Mouse (Mus musculus): ENCODE results near the gene Cdc14b.
A peak's percentile ranks its signal among the peaks of the same experiment; 100 is the strongest.

The Cdc14b gene

DNA sequence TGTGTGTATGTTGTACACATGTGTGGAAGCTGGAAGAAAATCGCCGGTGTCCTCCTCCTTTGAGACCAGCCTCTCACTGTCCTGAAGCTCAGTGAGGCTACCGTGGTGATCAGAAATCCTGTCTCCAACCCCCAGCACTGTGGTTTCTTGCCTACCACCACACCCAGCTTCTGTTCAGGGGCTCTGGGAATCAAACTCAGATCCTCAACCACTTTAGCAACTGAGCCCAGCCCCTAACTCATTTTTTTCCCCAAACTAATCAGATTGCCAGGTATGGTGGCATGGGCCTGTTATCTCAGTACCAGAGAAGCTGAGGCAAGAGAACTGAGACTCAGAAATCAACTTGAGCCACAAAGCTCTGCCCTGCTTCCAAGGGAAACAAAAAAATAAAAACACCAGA, 39.3 kb downstream of the Cdc14b start:
- DNase-seq: no peak

DNA sequence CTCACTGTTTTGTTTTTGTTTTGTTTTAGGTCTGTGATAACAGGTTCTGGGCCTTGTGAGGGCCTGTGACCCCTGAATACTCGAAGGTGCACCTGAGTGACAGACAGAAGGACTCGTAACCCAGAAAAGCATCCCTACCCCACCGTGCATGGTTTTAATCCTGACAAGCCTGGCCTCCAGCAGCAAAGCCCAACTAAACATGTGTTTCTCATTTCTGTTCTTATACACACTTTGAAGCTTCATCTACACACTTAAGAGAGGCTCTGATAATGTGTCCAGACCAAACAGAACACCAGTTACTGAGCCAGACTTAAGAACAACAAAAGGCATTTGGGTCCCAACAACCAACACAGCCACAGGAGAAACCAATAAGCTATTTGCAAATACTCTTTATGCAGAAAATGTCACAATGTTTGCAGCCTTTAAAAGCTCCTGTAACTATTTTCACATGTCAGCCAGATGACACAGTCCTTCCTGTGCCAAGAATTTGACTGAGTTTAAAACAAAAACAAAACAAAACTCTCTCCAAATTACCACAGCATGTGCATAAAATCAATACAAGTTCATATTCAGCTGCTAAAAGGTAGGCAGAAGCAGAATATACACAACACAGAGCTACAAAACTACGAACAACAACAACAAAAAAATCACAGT, 39.9 kb downstream of the Cdc14b start:
- DNase-seq: no peak

DNA sequence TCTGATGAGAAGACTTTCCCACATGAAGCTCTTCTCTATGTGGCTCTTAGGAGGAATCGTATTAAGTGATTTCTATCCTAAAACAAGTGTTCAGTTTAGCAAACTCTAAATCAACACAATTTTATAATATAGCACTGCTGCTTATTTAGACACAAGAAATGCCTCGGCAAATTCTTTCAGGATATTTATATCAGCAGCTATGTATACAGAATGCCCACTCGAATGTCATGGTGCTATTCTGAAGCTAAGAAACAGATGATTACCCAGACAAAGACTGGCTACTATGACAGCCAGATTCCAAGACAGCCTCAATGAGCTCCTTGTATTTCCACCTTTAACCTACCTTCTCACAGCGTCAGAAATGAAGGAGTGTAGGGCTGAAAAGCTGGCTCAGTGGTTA, 42.0 kb downstream of the Cdc14b start:
- DNase-seq: no peak

DNA sequence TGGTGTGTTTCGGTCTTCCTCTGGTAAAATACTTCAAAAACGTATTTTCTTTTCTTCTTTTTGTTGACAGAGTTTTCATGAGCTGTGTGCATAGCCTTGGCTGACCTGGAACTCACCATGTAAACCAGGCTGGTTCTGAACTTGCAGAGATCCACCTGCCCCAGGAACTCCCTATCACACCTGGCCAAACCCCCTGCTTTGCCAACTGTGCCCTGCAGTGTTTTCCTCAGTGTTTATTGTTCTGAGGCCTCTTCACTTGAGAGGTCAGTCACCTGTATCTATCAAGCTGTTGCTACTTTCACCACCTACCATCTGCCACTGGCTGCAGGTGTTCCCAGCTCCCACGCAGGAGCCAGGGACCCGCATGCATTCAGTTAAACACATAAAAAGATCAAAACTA, 48.4 kb downstream of the Cdc14b start:
- DNase-seq: no peak

DNA sequence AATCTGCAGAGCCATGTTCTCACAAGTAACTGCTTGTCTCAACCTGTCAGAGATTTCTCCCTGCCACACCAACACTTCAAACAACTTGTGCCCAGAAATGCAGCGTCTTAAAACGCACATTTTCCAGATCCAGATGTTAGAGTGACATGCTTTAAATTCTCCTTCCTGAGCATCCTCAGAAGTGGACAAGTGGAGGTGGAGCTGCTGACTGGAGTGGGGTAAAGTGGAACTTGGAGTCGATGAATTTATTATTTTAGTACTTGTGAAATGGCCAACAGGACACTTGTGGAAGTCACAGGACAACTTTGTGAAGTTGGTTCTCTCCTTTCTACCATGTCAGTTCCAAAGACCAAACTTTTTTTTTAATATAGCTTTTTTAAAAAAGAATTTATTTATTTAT, 49.4 kb downstream of the Cdc14b start:
- DNase-seq: no peak

DNA sequence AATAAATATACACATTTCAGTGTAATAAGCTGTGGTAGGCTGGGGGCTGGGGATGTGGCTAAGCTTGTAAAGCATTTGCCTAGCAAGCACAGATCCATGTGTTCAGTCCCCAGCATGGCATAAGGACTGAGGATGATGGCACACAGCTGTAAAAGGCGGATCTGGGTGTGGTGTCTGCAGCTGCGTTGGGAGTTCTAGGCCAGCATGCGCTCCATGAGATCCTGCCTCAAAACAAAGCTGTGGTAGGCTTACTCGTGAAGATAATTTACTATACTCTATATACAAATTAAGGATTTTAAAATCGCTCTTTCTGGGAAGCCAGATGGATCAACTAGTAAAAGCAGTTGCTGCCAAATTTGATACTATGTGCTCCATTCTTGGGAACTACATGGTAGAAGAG, 60.2 kb downstream of the Cdc14b start:
- no peak for DNase-seq

DNA sequence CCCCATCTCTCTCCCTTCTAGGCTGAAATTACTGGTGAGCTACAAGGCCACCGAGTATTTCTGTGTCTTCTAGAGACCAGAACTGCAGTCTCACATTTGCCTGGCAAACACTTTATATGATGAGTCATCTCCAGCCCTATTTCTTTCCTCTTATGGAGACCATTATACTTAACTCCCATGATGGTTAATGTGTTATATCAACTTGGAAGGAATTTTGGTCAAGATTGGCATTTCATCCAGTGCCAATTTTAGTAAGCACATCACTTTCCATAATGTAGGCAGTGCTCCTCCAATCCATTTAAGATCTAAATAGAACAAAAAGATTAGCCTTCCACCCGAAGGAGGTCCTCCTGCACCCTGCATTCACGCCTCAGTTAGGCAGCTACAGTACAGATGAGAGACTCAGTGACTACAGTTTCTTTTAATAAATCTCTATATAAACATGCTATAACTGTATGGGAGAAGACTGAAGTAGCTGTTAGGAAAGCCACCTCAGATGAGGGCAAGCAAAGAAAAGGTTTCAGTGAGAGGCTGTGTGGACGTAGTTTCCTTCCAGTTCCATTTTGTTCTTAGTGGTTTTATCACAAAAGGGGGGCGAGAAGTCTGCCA, 63.0 kb downstream of the Cdc14b start:
- DNase-seq: no peak

DNA sequence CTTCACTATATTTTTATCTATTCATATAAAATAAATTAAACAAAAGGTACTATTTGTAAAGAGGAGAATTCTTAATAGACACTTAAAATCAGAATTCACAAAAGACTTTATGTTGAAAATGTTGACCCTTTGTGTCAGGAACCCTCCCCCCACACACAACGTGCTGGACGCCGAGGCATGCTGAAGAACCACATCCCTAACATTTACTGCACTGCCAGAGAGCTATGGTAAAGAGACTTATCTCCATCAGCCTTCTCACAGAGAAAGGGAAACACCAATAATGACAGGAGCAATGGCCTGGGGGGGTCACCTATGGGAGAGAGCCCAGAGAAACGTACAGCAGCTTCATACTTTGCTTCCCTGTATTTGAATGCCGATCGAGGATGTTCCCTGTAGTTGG, 66.9 kb downstream of the Cdc14b start:
- no peak for DNase-seq

DNA sequence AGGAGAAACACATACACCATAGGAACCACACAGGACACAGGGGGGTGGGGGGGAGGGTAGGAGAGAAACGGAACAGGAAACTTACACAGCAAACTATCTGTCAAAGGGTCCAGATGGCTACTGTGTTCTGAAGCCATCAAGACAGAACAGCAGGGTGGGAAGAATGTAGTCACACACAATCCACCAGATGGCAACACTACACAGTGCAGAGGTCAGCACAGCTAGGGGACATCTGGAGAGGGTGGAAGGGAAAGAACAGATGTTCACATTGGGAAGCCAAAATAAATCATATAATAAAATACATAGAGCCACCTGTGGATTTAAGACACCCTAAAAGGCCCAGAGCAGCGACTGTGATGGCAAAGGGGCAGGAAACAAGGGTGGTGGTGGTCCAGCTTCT, 69.9 kb downstream of the Cdc14b start:
- peak; percentile 15 for DNase-seq

DNA sequence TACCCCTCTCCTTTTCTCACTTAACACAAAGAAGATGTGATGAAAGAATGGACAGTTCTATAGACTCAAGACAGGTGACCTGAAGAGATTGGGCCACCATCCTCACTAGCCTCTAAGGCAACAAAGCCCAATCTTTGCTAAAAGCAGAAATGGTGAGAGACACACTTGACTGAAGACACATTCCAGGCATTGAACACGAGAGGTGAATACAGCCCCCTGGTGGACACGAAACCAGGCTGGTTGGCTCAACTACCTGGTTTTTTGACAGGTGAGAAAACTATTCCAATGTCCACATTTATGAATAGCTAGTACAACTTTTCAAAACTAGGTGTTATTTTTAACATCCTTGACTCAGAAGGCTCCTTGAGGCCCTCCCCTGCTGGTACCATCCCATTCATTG, 70.4 kb downstream of the Cdc14b start:
- DNase-seq: peak; percentile 61

DNA sequence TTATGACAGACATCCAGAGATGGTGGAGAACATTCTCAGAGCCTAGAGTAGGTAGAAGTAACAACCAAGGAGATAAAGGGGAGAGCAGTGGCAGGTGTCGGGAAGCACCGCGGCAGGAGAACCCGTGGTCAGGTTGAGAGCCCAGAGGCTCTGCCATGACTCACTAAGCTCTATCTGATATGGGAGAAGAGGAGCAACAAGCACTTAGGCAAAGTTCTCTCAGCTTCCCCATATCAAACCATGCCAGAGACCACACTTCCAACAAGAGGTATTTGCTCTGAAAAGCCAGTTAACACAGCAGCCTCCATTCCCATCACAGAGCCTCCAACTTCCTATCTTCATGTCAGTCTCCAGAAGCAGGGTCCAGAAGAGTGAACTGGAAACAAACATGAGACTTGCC, 74.2 kb downstream of the Cdc14b start:
- no peak for DNase-seq

DNA sequence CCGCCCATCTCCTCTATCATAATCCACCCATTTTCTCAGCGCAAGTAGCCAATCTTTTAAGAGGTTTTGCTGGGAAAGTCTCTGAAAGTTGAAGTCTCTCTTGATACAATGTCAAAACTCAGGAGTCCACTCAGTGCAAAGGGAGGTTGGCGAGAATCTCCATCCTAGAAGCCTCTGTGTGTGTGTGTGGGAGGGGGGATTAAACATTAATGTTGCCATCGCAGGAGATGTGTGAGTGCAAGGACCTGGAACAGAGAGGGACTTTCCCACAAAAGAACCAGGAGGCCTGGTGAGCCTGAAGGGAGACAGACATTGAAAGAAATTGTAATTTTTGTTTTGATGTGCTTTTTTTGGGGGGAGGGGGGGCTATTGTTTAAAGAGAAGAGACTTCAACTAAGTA, 76.8 kb downstream of the Cdc14b start:
- DNase-seq: no peak

DNA sequence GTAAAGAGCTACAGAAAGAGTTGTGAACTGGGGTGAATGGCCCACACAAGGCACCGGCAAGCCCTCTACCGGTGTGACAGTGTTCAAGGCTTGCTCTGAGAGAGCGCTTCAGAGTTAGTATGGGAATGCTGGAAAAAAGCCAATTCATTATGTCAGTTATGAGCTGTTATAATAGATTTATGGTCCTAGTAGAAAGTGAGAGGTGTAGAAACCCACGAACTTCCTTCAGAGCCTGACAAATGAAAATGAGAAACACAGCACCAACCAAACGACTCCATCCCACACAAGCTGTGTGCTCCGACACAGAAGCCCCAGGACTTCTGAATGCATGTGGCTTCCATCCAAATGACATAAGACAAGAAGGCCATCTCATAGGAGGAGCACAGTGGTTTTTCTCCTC, 77.2 kb downstream of the Cdc14b start:
- DNase-seq: no peak

DNA sequence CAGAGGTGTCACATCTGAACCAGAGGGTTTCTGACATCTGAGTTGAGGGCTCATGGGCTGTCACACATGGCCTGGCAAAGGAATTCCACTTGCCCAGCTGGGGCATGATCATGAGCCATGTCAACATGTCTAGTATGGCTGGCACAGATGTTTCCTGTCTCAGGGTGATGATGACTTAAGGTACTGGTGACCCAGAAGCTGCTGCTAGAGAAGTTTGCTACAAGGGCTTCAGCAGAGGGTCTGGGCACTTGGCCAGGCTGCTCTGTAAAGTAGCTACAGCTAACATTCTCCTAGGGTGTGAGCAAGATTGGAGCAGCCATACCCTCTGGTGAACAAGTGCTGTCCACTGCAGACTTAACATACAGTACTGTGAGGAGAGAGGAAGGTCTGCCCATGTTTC, 88.0 kb downstream of the Cdc14b start:
- DNase-seq: no peak

DNA sequence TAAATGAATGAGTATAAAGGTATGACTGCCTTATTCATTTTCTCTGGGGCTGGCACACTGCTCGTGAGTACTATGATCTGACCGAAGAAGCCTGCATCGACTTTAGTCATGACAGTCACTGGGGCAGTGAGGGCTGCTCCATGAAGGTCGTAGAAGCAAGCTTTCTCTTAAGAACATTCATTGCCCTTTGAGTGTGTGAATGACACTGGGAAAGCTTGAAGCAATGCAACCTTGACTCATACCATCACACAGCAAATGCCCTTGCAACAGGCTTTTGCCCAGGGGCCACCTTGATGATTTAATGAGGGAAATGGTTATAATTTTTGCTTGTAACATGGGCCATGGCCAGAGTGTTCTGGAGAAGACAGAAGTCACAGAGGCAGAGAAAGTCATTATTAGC, 88.6 kb downstream of the Cdc14b start:
- DNase-seq: no peak

DNA sequence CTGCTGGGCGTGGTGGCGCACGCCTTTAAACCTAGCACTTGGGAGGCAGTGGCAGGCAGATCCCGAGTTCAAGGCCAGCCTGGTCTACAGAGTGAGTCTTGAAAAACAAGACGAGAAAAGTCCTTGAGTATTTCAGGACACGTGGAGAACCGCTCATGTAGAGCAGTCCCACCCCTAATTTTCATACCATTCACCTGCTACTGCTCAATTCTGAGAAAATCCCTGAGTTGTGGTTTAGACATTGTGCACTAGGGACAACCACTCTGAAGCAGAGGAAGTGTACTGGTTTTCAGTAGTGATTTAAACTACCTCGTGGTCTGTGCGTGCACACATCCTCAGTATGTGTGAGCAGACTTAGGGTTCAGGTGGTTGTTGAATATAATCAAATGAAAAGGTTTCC, 89.5 kb downstream of the Cdc14b start:
- DNase-seq: no peak

DNA sequence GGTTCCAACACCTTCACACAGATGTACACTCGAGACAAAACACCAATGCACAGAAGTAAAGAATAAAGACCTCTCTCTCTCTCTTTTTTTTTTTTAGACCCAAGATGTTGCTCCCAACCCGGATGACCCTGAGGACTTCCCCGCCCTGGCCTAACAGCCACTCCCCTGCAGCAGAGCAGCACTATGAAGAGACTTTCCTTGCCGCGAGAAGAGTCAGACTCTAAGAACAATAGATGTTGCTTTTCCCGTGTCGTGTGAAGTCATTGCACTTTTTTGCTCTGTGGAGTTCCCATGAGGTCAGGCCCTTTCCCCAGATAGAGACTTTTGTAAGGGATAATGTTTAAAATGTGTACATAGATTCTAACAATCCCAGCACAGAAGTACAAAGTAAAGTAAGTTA, 89.9 kb downstream of the Cdc14b start:
- DNase-seq: no peak

DNA sequence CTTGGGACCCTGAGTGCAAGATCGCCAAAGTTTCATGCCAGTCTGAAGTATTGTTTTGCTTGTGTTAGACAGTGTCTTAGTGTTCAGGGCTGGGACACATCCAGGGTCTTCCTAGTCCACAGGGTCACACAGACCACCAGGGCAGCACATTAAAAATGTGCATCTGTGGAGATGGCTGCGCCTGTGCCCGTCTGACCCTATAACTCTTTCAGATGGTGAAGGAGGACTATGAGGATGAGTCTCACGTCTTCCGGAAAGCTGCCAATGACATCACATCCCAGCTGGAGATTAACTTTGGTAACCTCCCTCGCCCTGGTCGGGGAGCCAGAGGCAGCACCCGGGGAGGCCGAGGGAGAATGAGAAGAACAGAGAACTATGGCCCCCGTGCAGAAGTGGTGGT, 90.7 kb downstream of the Cdc14b start:
- no peak for DNase-seq

DNA sequence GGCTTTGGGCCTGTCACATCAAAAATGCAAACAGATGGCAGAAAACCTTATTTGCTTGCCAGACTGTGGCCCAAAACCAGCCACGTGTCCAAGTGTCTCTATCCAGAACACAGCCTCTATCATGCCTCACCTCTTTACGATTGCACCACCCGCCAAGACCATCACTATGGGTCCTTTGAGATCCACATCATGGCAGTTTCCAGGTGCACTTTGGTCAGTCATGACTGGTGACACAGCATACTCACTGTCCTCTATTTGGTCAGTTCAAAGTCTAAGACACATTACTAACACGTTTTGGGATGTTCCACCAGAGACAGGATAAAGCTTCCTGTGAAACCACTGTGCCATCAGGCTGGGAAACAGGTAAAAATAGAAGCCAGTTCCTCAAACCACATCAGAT, 91.5 kb downstream of the Cdc14b start:
- no peak for DNase-seq

DNA sequence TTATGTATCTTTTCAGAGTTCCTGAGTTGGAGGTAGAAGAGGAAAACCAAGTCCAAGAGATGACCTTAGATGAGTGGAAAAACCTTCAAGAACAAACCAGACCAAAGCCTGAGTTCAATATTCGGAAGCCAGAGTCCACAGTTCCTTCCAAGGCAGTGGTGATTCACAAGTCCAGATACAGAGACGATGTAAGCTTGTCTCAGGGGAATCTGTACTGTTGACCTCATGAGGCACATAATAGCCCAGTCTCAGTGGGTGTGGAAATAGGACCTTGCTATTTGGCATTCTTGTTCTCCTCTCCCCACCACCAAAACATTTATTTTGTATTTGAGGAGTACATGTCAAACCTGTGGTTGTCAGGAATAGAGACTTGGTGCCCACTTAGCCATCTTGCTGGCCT, 93.0 kb downstream of the Cdc14b start:
- DNase-seq: no peak

DNA sequence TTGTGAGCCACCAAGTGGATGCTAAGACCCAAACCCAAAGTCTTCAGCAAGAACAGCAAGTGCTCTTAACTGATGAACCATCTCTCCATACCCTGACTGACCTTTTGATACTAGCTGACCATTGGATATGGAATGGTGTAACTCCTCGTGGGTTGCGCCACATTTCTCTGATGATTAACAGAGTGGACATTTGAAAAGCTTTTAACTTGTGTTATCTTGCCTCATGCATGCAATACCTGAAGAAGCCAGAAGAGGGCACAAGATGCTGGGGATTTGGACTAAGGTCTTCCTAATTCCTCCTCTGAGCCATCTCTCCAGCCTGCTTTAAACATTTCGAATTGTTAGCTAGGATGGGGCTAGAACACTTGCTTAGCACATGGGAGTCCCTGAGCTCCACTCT, 94.2 kb downstream of the Cdc14b start:
- peak; percentile 75 for DNase-seq

DNA sequence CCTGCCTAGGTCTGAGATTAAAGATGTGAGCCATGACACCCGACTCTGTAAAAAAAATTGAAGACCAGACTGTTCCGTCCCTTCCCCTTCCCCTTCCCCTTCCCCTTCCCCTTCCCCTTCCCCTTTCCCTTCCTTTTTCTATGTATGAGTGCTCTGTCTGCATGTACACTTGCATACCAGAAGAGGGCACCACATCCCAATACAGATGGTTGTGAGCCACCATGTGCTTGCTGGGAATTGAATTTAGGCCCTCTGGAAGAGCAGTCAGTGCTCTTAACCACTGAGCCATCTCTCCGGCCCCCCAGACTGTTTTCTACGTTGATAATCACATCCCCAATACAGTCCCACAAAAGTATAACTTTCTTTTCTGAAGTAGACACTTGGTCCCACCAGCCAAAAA, 94.8 kb downstream of the Cdc14b start:
- DNase-seq: no peak

DNA sequence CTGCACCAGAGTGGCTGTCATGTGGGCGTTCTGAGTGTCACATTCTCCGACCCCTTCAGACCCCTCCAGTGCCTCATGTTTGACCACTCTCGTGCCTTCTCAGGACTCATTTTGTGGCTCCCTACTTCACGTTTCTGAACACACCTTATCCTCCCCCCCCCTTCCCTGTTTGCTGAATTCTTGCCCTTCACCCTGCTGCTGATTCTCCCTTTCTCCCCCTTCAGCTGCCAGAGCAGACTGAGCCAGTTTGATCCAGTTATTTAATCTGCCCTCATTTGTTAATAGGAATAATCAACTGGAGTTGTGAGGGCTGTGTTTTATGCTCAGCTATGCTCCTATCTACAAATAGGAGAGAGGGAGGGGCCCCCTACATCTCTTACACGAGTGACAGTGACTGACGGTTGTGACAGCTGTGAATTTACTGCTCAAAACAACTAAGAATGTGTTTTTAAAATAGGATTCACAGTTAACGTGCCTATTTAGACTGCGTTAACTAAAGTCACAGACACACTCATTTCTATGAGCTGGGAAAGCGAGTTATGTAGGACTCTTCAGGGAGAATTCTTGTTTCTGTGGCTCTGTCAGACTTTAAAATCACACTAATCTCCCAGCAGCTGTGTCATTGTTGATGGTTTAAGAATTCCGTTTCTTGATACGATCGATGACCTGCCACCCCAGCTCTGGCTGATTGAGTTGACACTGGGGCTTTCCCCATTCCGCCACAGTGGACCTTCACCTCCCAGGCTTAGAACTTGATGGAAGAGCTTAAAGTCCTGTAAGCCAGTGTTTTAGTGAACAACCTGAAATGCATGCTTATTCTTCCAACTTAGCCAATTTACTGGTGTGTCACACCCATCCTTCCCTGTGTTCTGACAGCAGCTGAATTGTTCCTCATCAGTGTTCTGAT, 96.1 kb downstream of the Cdc14b start:
- DNase-seq: peak; percentile 13

DNA sequence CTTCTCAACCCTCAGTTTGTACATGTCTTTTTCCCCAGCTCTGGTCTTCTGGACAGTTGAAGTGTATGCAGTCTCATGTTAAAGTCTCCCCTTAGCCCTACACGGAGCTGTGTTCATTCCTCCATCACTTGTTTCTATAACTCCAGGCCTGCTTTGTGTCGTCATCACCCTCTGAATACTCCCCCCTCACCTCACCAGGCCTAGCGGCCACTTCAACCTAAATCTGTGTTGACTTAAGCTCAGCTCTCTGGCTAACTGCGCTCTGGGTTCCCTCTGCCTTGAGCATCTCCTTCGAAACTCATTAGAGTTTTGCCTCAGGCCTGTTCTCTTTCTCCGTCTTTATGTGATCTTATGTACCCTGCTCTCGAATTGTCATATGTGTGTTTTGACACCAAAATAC, 97.1 kb downstream of the Cdc14b start:
- no peak for DNase-seq

Measured in kidney, postnatal 14 days (tissue).